Mouse (Mus musculus) hindbrain, embryonic 15.5 days (tissue): Measurements from ENCODE around the gene Mettl23. TPM values are rescaled to one million over a fixed set of nuclear protein-coding genes. Genes with fewer than 3 reads are reported as not detected.

Experiments
- ATAC-seq: fragments of 200-750 bp; cut with Nextera tagmentation; 2 replicates; pipeline ENCODE4 v1.8.0; 2017; ENCODE audit warnings: low read depth, moderate number of reproducible peaks, moderate TSS enrichment; ENCODE audit not compliant: low FRiP score
- H3K27ac ChIP-seq: fragments of 300-500 bp; sonication (generic); replicated peaks from 2 replicates; pipeline ENCODE4 v1.5.1; 2015; ENCODE audit warnings: mild to moderate bottlenecking, inconsistent platforms
- H3K27me3 ChIP-seq: fragments of 300-500 bp; sonication (generic); 2 replicates; pipeline ENCODE4 v1.6.1; 2015; ENCODE audit warnings: control low read depth, inconsistent platforms
- H3K36me3 ChIP-seq: fragments of 300-500 bp; sonication (generic); 2 replicates; pipeline ENCODE4 v1.6.1; 2015; ENCODE audit warnings: control low read depth, inconsistent platforms
- H3K4me1 ChIP-seq: fragments of 300-500 bp; sonication (generic); replicated peaks from 2 replicates; pipeline ENCODE4 v1.6.1; 2015; ENCODE audit warnings: control low read depth, inconsistent platforms
- H3K4me2 ChIP-seq: fragments of 300-500 bp; sonication (generic); 2 replicates; pipeline ENCODE4 v1.6.1; 2015; ENCODE audit warnings: moderate library complexity, mild to moderate bottlenecking, inconsistent platforms
- H3K4me3 ChIP-seq: fragments of 300-500 bp; sonication (generic); 2 replicates; pipeline ENCODE4 v1.5.1; 2015; ENCODE audit warnings: mild to moderate bottlenecking, inconsistent platforms
- H3K9ac ChIP-seq: fragments of 300-500 bp; sonication (generic); 2 replicates; pipeline ENCODE4 v1.6.1; 2015; ENCODE audit warnings: inconsistent platforms
- H3K9me3 ChIP-seq: fragments of 300-500 bp; sonication (generic); 2 replicates; pipeline ENCODE4 v1.6.1; 2016; ENCODE audit warnings: control low read depth, inconsistent platforms
- WGBS: fragments of 180-500 bp; shearing (Covaris S2); methylation state at CpG from one replicate; pipeline ENCODE4 v1.1.7; 2015; 5-methylcytosine and 5-hydroxymethylcytosine counted together
- polyA plus RNA-seq: library from polyadenylated mRNA; unstranded; fragments of >200 nt; fragmentation: Nextera tagmentation; extraction: Ambion mirVana; gene quantifications from 2 replicates; pipeline ENCODE4 v1.2.1, GENCODE M21; 2015

The Mettl23 gene
- polyA plus RNA-seq, 1 experiment from 2014 or later, result 62.1 TPM

- Histone ChIP-seq H3K4me3 (no peak overlapping the region), H3K9me3 (no peaks in the 10 kb centered on the region), H3K4me2 (no peak overlapping the region), H3K27ac (no peak overlapping the region), H3K9ac (no peak overlapping the region), H3K36me3 (peaks cover 57% of the 10 kb centered on the region), H3K27me3 (no peaks in the 10 kb centered on the region), H3K4me1 (no peaks in the 10 kb centered on the region)
- ATAC-seq, result no peak
- WGBS, result 89% methylated on average over 9 of the region's 9 CpGs
These were observed 28.5 kb downstream of the Mettl23 start for GRCm38 (mm10) chr11:116871538-116871937.

- H3K27me3 ChIP-seq, result no peaks in the 10 kb centered on the region
- ATAC-seq, result no peak
- H3K4me1 ChIP-seq, result no peaks in the 10 kb centered on the region
- H3K27ac ChIP-seq, result no peak overlapping the region
- no peak overlapping the region for H3K4me3 ChIP-seq
- H3K4me2 ChIP-seq, result no peak overlapping the region
- H3K9ac ChIP-seq, result no peak overlapping the region
- peaks cover 43% of the 10 kb centered on the region for H3K36me3 ChIP-seq
- 91% methylated on average over 20 of the region's 20 CpGs for WGBS
- H3K9me3 ChIP-seq, result no peaks in the 10 kb centered on the region
These were observed 30.9 kb downstream of the Mettl23 start for GRCm38 (mm10) chr11:116873987-116874386.

- whole genome bisulfite sequencing, result 92% methylated on average over 8 of the region's 8 CpGs
- peaks cover 12% of the 10 kb centered on the region for H3K36me3 ChIP-seq
- H3K27me3 ChIP-seq, result no peaks in the 10 kb centered on the region
- no peak overlapping the region for H3K4me3 ChIP-seq
- no peak for ATAC-seq
- H3K4me2 ChIP-seq, result no peak overlapping the region
- H3K9me3 ChIP-seq, result no peaks in the 10 kb centered on the region
- no peak overlapping the region for H3K9ac ChIP-seq
- no peaks in the 10 kb centered on the region for H3K4me1 ChIP-seq
- H3K27ac ChIP-seq, result no peak overlapping the region
These were observed 35.4 kb downstream of the Mettl23 start for GRCm38 (mm10) chr11:116878454-116878853.

- Histone ChIP-seq H3K27me3 (no peaks in the 10 kb centered on the region), H3K4me3 (no peak overlapping the region), H3K9me3 (no peaks in the 10 kb centered on the region), H3K9ac (no peak overlapping the region), H3K4me1 (peaks cover 6% of the 10 kb centered on the region), H3K27ac (no peak overlapping the region), H3K36me3 (no peaks in the 10 kb centered on the region; the same call in 1 of the 2 replicates), H3K4me2 (no peak overlapping the region)
- WGBS, result 59% methylated on average over 7 of the region's 7 CpGs
- no peak for ATAC-seq
These were observed 37.8 kb downstream of the Mettl23 start for GRCm38 (mm10) chr11:116880839-116881238.

GRCm38 (mm10) chr11:116881440-116881839 is 38.4 kb downstream of the Mettl23 start:
- no peak overlapping the region for H3K4me3 ChIP-seq
- no peaks in the 10 kb centered on the region for H3K27me3 ChIP-seq
- no peak overlapping the region for H3K4me2 ChIP-seq
- WGBS, result 68% methylated on average over 5 of the region's 5 CpGs
- ATAC-seq, result no peak
- H3K36me3 ChIP-seq, result no peaks in the 10 kb centered on the region
- H3K9ac ChIP-seq, result no peak overlapping the region
- H3K4me1 ChIP-seq, result peaks cover 8% of the 10 kb centered on the region
- H3K9me3 ChIP-seq, result no peaks in the 10 kb centered on the region
- H3K27ac ChIP-seq, result no peak overlapping the region

- H3K4me1 ChIP-seq, result peaks cover 8% of the 10 kb centered on the region
- no peak overlapping the region for H3K4me2 ChIP-seq
- no peak for ATAC-seq
- H3K9ac ChIP-seq, result no peak overlapping the region
- H3K36me3 ChIP-seq, result no peaks in the 10 kb centered on the region
- H3K9me3 ChIP-seq, result no peaks in the 10 kb centered on the region
- H3K27ac ChIP-seq, result no peak overlapping the region
- WGBS, result 80% methylated on average over 10 of the region's 10 CpGs
- no peak overlapping the region for H3K4me3 ChIP-seq
- H3K27me3 ChIP-seq, result no peaks in the 10 kb centered on the region
These were observed 39.4 kb downstream of the Mettl23 start for GRCm38 (mm10) chr11:116882446-116882845.

GRCm38 (mm10) chr11:116884061-116884460 is 41.0 kb downstream of the Mettl23 start:
- Histone ChIP-seq H3K4me3 (no peak overlapping the region), H3K27ac (no peak overlapping the region), H3K27me3 (no peaks in the 10 kb centered on the region), H3K4me1 (peaks cover 8% of the 10 kb centered on the region), H3K9ac (no peak overlapping the region), H3K9me3 (no peaks in the 10 kb centered on the region), H3K4me2 (no peak overlapping the region), H3K36me3 (no peaks in the 10 kb centered on the region)
- no peak for ATAC-seq
- 89% methylated on average over 6 of the region's 6 CpGs for WGBS

- WGBS, result 3% methylated on average over 28 of the region's 28 CpGs
- ATAC-seq, result peak; percentile 65
- Histone ChIP-seq H3K9ac (no peak overlapping the region), H3K9me3 (no peaks in the 10 kb centered on the region), H3K27ac (no peak overlapping the region), H3K4me1 (peaks cover 8% of the 10 kb centered on the region), H3K36me3 (no peaks in the 10 kb centered on the region), H3K27me3 (no peaks in the 10 kb centered on the region), H3K4me2 (peak overlapping the region; percentile 48), H3K4me3 (peak overlapping the region; percentile 22)
These were observed 42.4 kb downstream of the Mettl23 start for GRCm38 (mm10) chr11:116885275-116886151.

GRCm38 (mm10) chr11:116887136-116887535 is 44.1 kb downstream of the Mettl23 start:
- Histone ChIP-seq H3K4me1 (peaks cover 8% of the 10 kb centered on the region), H3K27ac (no peak overlapping the region), H3K36me3 (no peaks in the 10 kb centered on the region), H3K4me3 (no peak overlapping the region), H3K9ac (no peak overlapping the region), H3K9me3 (no peaks in the 10 kb centered on the region), H3K4me2 (no peak overlapping the region), H3K27me3 (no peaks in the 10 kb centered on the region)
- no peak for ATAC-seq
- WGBS, result 72% methylated on average over 5 of the region's 5 CpGs

GRCm38 (mm10) chr11:116893532-116894442 is 50.7 kb downstream of the Mettl23 start:
- no peaks in the 10 kb centered on the region for H3K36me3 ChIP-seq
- no peak overlapping the region for H3K4me3 ChIP-seq
- no peaks in the 10 kb centered on the region for H3K9me3 ChIP-seq
- H3K4me1 ChIP-seq, result 0 out of 2 replicates have a peak, but pooled peaks cover 4% of the 10 kb centered on the region
- no peak overlapping the region for H3K9ac ChIP-seq
- WGBS, result 67% methylated on average over 19 of the region's 19 CpGs
- no peaks in the 10 kb centered on the region for H3K27me3 ChIP-seq
- H3K4me2 ChIP-seq, result no peak overlapping the region
- no peak for ATAC-seq
- no peak overlapping the region for H3K27ac ChIP-seq

GRCm38 (mm10) chr11:116895402-116895801 is 52.3 kb downstream of the Mettl23 start:
- H3K9me3 ChIP-seq, result no peaks in the 10 kb centered on the region
- 42% methylated on average over 3 of the region's 3 CpGs for WGBS
- 0 out of 2 replicates have a peak, but pooled peaks cover 4% of the 10 kb centered on the region for H3K4me1 ChIP-seq
- H3K4me2 ChIP-seq, result no peak overlapping the region
- ATAC-seq, result no peak
- H3K27me3 ChIP-seq, result no peaks in the 10 kb centered on the region
- H3K36me3 ChIP-seq, result no peaks in the 10 kb centered on the region
- H3K27ac ChIP-seq, result no peak overlapping the region
- H3K4me3 ChIP-seq, result no peak overlapping the region
- no peak overlapping the region for H3K9ac ChIP-seq

- no peak overlapping the region for H3K9ac ChIP-seq
- WGBS, result 86% methylated on average over 12 of the region's 12 CpGs
- H3K36me3 ChIP-seq, result no peaks in the 10 kb centered on the region
- H3K27ac ChIP-seq, result no peak overlapping the region
- H3K4me2 ChIP-seq, result no peak overlapping the region
- H3K9me3 ChIP-seq, result no peaks in the 10 kb centered on the region
- no peak for ATAC-seq
- H3K27me3 ChIP-seq, result no peaks in the 10 kb centered on the region
- H3K4me3 ChIP-seq, result no peak overlapping the region
- H3K4me1 ChIP-seq, result no peaks in the 10 kb centered on the region
These were observed 56.2 kb downstream of the Mettl23 start for GRCm38 (mm10) chr11:116899247-116899646.
